Mouse (Mus musculus) ovary, postnatal 14 days (tissue): ENCODE measurements around the gene Bicdl1.
"Not testable (repeated sequence)": the region's sequence is repeated elsewhere in the genome, so short reads cannot be mapped to it uniquely, and the experiment has no call there.

Source experiments
- DNase-seq: peaks from one replicate; pipeline ENCODE4 v3.0.0; 2022; ENCODE audit warnings: low spot score

Gene Bicdl1

GRCm38 (mm10) chr5:115731001-115731731, at the start of gene Bicdl1:
Gene Bicdl1, minus strand, starts transcription at chr5:115731621.
- DNase-seq, result peak; percentile 88

GRCm38 (mm10) chr5:115776911-115777310, 45.5 kb upstream of the Bicdl1 start:
- DNase-seq, result no peak

GRCm38 (mm10) chr5:115775350-115775749, 43.9 kb upstream of the Bicdl1 start:
- no peak for DNase-seq

GRCm38 (mm10) chr5:115770048-115770447, 38.6 kb upstream of the Bicdl1 start:
- no peak for DNase-seq

GRCm38 (mm10) chr5:115769116-115769515, 37.7 kb upstream of the Bicdl1 start:
- DNase-seq, result no peak

- DNase-seq, result no peak
Measured at GRCm38 (mm10) chr5:115766821-115767220, 35.4 kb upstream of the Bicdl1 start.

GRCm38 (mm10) chr5:115763981-115764380, 32.6 kb upstream of the Bicdl1 start:
- DNase-seq, result no peak

- no peak for DNase-seq
Measured at GRCm38 (mm10) chr5:115760903-115761302, 29.5 kb upstream of the Bicdl1 start.

GRCm38 (mm10) chr5:115758431-115759180, 27.2 kb upstream of the Bicdl1 start:
- DNase-seq, result no peak

- DNase-seq, result no peak
Measured at GRCm38 (mm10) chr5:115757516-115757915, 26.1 kb upstream of the Bicdl1 start.

- no peak for DNase-seq
Measured at GRCm38 (mm10) chr5:115755501-115755900, 24.1 kb upstream of the Bicdl1 start.

- DNase-seq, result no peak
Measured at GRCm38 (mm10) chr5:115754831-115755230, 23.4 kb upstream of the Bicdl1 start.

- DNase-seq, result no peak
Measured at GRCm38 (mm10) chr5:115752883-115753282, 21.5 kb upstream of the Bicdl1 start.

- not testable (repeated sequence) for DNase-seq
Measured at GRCm38 (mm10) chr5:115751916-115752315, 20.5 kb upstream of the Bicdl1 start.

GRCm38 (mm10) chr5:115748316-115748715, 16.9 kb upstream of the Bicdl1 start:
- no peak for DNase-seq

- no peak for DNase-seq
Measured at GRCm38 (mm10) chr5:115745319-115745718, 13.9 kb upstream of the Bicdl1 start.

- DNase-seq, result no peak
Measured at GRCm38 (mm10) chr5:115738032-115738431, 6.6 kb upstream of the Bicdl1 start.

- DNase-seq, result no peak
Measured at GRCm38 (mm10) chr5:115734570-115734969, 3.1 kb upstream of the Bicdl1 start.

GRCm38 (mm10) chr5:115732849-115733216, 1.4 kb upstream of the Bicdl1 start:
- no peak for DNase-seq

GRCm38 (mm10) chr5:115732176-115732848, 891 bp upstream of the Bicdl1 start:
- peak; percentile 81 for DNase-seq

- peak; percentile 10 for DNase-seq
Measured at GRCm38 (mm10) chr5:115731732-115732175, 333 bp upstream of the Bicdl1 start.

- DNase-seq, result no peak
Measured at GRCm38 (mm10) chr5:115730314-115730713, 1.1 kb downstream of the Bicdl1 start.

GRCm38 (mm10) chr5:115726581-115726980, 4.8 kb downstream of the Bicdl1 start:
- no peak for DNase-seq
